Mouse (Mus musculus): ENCODE data around the gene Itln1.
"Not testable (repeated sequence)": the region's sequence is repeated elsewhere in the genome, so short reads cannot be mapped to it uniquely, and the experiment has no call there.

Gene Itln1

DNA sequence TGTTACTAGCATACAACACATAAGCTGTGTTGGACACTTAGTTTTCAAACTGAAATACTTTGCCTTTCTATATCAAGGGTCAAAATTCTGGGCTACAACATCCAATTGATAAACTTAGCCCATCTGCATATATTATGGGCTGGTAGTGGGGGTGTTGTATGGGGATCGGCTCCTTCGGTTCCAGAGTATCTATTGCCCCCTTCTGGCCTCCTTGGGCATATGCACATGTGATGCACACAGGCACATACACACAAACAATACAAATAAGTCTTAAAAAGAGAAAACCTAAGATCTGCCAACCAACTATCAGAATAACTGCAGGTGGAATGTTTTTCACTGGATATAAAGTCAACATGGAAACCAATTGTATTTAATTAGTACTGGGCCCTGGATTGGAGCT lies 21.9 kb downstream of the Itln1 start:
- DNase-seq: no peak

DNA sequence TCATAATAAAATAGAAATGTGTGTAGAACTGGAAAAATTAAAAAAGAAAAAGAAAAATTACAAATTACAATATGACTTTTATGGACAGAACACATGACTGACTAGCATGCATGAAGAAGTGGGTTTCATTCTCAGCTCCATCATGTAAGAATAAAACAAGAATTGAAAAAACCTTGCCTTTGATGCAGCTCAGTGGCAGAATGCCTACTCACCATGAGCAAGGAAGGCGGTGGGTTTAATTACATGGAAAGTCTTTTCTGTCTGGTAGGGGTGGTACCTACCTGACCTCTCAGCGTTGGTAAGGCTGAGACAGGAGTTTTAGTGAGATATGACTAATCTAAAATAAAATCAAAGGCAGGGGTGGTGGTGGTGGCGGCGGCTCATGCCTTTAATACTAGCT lies 30.5 kb downstream of the Itln1 start:
- no peak for DNase-seq

GRCm38 (mm10) chr1:171503592-171504291 lies 31.4 kb downstream of the Itln1 start:
- peak; percentile 53 for DNase-seq

DNA sequence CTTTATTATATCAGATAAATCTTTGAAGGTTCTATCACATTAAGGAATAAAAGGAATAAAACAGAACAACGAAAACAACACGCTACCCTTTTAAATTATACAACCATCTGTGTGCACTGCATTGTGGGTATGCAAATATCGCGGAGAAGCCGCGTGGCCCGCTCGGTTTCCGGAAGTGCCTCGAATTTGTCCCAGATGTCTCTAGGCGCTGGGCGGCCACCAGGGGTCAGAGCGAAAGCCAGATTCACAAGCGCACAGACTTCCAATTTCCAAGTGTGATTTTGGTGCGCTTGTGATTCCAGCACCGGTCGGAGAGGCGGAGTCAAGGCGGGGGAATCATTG lies 31.9 kb downstream of the Itln1 start, which contains the start of gene Alyref2:
Gene Alyref2 (plus strand): TSS at position 229 of the 342 bp plus-strand sequence.
- peak; percentile 86 for DNase-seq

GRCm38 (mm10) chr1:171502388-171503249 lies 32.5 kb downstream of the Itln1 start:
- peak; percentile 32 for DNase-seq

DNA sequence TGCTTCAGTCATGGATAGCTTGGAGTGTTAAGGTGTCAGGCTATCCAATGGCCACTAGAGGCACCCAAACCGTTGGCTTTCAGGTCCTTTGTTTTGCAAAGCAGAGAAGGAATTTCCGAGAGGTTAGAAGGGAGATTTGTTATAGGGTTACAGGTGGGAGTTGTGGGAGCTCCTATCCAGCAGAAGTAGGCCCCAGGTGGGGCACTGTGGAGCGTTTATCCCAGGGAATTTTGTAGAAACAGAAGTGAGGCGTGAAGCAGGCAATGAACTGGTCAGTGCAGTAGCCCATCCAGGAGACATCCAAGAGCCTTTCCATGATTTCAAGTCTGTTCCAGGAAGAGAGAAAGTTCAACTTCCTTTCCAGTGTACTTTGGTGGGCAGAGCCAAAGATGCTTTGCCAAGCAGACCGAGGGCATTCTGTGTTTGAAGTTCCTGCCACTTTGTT lies 33.4 kb downstream of the Itln1 start:
- no peak for DNase-seq

DNA sequence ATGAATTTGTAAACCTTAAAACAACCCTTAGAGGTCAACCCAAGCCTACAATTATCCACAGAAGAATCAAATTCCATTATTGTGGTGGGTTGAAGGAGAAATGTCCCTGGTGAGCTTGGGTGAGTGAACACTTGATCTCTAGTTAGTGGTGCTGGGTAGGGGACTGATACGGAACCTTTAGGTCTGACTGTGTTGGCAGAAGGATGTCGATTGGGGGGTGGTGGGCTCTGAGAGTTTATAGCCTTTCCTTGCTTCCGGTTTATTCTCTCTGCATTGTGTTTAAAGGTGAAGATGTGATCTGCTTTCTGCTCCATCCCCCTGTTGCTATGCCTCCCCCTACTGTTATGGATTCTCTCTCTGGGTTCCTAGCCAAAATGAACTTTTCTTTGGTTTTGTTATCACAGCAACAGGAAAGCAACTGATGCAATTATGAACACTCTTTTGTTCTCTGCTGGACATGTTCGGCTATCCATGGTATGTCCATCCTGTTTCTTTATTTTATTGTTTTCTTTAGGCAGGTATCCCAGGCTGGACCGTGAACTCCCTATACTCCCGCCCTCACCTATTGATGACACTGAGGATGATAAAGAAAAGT lies 34.0 kb downstream of the Itln1 start:
- DNase-seq: no peak

DNA sequence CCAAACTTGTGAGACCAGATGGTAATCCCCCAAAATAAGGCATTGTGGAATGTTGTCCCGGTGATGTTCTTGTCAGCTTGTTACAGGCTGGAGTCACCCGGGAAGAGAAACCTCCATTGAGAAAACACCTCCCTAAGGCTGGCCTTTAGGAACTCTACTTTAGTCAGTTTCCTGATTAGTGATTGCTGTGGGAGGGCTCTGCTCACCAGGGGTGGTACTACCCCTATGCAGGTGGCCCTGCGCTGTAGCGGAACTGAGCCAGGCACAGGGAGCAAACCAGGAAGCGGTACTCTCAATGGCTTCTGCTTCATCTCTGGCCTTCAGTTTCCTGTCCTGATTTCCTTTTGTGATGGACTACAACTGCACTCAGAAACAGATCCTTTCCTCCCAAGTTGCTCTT lies 35.2 kb downstream of the Itln1 start:
- no peak for DNase-seq

GRCm38 (mm10) chr1:171495371-171495770 lies 39.7 kb downstream of the Itln1 start:
- no peak for DNase-seq

GRCm38 (mm10) chr1:171494241-171494640 lies 40.9 kb downstream of the Itln1 start:
- DNase-seq: no peak

GRCm38 (mm10) chr1:171478968-171479367 lies 56.1 kb downstream of the Itln1 start:
- peak; percentile 47 for DNase-seq

DNA sequence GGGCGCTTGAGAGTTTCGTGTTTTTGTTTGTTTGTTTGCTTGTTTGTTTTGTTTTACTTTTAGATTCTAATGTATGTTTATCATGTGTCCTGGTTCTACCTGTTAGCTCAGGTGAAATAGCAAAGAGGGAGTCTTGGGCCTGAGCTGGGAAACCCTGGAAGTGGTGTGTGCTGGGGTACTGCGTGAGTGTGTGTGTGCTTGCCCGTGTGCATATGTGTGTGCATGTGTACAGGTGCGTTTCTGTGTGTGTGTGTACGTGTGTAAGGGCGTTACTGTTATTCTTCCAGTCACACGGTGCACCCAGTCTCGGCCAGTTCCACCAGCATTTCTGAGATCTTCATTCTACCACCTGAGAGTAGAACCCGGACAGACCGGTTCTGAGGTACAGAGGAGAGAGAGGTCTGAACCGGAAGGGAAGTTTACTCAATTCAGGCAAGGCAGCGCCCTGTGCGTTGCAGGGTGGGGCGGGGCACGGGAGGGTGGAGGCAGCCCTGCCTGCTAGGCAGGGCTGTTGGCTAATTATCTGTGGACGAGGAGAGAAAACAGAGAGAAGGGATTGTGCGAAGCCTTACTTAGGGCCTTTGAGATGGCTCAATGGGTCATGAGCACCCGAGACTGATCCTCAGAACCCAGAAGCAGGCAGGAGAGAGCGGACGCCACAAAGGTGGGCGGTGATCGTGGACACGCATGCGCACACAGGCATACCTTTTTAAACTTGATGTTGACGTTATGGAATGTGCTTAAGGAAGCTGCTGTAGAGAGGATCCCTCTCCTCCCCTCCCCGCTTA lies 57.1 kb downstream of the Itln1 start:
- no peak for DNase-seq

GRCm38 (mm10) chr1:171477123-171477522 lies 58.0 kb downstream of the Itln1 start:
- DNase-seq: no peak

- no peak for DNase-seq
Measured at GRCm38 (mm10) chr1:171473920-171474640, 61.0 kb downstream of the Itln1 start.

DNA sequence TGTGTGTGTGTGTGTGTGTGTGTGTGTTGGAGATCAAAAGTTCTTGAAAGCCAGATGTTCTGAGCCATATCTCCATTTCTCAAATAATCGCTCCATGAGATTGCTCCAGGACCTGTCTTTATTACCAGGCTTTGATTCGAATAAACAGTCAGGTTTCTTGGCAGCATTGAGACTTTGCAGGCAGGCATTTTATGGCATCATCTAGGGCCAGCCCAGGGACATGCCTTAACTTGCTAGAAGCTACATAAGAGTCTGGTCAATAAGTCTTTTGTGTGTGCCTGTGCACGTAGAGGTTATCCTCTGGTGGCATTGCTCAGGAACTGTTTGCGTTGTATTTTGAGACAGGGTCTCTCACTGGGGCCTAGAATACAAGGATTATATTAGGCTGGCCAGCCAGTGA lies 61.6 kb downstream of the Itln1 start:
- DNase-seq: no peak

DNA sequence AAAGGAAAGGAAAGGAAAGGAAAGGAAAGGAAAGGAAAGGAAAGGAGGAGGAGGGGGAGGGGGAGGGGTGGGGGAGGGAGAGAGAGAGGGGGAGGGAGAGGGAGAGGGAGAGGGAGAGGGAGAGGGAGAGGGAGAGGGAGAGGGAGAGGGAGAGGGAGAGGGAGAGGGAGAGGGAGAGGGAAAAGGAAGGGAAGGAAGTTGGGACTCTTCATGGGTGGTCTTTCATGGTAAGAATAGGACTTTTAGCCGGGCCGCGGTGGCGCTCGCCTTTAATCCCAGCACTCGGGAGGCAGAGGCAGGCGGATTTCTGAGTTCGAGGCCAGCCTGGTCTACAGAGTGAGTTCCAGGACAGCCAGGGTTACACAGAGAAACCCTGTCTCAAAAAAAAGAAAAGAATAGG lies 63.2 kb downstream of the Itln1 start:
- DNase-seq: not testable (repeated sequence)

GRCm38 (mm10) chr1:171471452-171471851 lies 63.6 kb downstream of the Itln1 start:
- DNase-seq: no peak

GRCm38 (mm10) chr1:171470896-171471295 lies 64.2 kb downstream of the Itln1 start:
- no peak for DNase-seq

- peak; percentile 34 for DNase-seq
Measured at GRCm38 (mm10) chr1:171470371-171470871, 64.7 kb downstream of the Itln1 start.

- no peak for DNase-seq
Measured at GRCm38 (mm10) chr1:171469678-171470077, 65.4 kb downstream of the Itln1 start.

Data from cerebellum, adult 11 months (tissue).